Mouse (Mus musculus): ENCODE results near the gene Ppp1r12a.

Ppp1r12a gene

GRCm38 (mm10) chr10:108332571-108333541 lies 170.9 kb downstream of the Ppp1r12a start:
- no peak for DNase-seq (ENCODE audit: extremely low read depth, low read depth)

- DNase-seq (ENCODE audit: extremely low read depth, low read depth): no peak
These were observed 171.6 kb downstream of the Ppp1r12a start for GRCm38 (mm10) chr10:108333642-108334041.

Measured in MEL-GATA-1-ER (cell line).